ENCODE assay signal across 8 mouse cellular contexts in the genomic region with DNA sequence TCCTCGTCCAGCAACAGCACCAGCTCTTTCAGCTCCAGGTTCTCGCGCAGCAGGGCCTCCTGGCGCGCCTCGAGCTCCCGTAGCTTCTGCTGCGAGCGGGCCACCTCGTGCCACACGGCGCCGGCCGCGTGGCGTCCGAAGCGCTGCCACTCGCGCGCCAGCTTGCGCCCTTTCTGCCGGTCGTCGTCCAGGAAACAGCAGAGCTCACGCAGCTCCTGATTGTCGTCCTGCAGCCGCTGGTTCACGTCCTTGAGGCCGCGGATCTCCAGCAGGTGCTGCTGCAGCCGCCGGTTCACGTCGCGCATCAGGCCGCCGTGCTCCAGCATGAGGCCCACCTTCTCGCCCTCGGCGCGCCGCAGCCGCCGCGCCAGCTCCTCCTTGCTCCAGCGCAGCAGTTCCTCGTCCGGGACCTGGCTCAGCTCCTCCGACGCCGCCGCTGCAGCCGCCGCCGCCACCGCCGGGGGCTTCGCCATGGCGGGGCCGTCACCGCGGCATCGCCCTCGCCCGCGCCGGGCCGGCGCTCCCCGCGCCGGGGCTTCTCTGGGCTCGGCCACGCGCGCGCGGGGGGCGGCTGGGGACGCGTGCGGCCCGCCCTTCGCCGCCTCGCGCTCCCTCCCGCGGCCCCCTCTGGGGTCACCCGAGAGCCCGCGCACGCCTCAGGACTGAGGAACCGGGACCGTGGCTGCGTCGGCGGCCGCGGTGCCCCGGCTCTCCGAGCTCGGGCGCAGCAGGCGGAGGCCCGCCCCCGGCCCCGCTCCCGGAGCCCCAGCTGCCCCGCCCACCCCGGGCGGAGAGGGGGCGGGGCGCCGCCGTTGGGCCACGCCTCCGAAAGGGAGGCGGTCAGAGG. TPM values are rescaled to one million over a fixed set of nuclear protein-coding genes. Genes with fewer than 3 reads are reported as not detected.
DNase-seq lines count a peak whose midpoint lies in the region; ATAC-seq and TF ChIP-seq lines count a peak whose summit lies in the region.

TSS of gene Ccdc85c (minus strand) at position 765 of the 847 bp plus-strand sequence.

- peak within 1 kb of the TSS; percentile 87 for H3K4me3 ChIP-seq in embryonic facial prominence, embryonic 10.5 days
- peak within 1 kb of the TSS; percentile 86 for H3K4me3 ChIP-seq in heart, embryonic 10.5 days
- peak within 1 kb of the TSS; percentile 69 for H3K4me3 ChIP-seq in lung, embryonic 14.5 days (ENCODE audit: low read depth, low read length)

- peaks cover 17% of the 10 kb centered on the region for H3K27me3 ChIP-seq in embryonic facial prominence, embryonic 10.5 days (replicated peaks; ENCODE audit: low read depth, poor library complexity, severe bottlenecking)
- peaks cover 13% of the 10 kb centered on the region for H3K27me3 ChIP-seq in heart, embryonic 10.5 days (ENCODE audit: insufficient read depth, poor library complexity, severe bottlenecking)
- H3K27me3 ChIP-seq in lung, embryonic 14.5 days (ENCODE audit: insufficient read depth, low read length) = peaks cover 5% of the 10 kb centered on the region; the same call in 1 of the 2 replicates

- H3K4me2 ChIP-seq in lung, embryonic 14.5 days = peak within 1 kb of the TSS; percentile 97

- peak within 1 kb of the TSS; percentile 95 for H3K27ac ChIP-seq in embryonic facial prominence, embryonic 10.5 days (replicated peaks)
- H3K27ac ChIP-seq in heart, embryonic 10.5 days = peak within 1 kb of the TSS; percentile 93
- H3K27ac ChIP-seq in lung, embryonic 14.5 days (ENCODE audit: low read depth) = peak within 1 kb of the TSS; percentile 64

- H3K36me3 ChIP-seq in embryonic facial prominence, embryonic 10.5 days (replicated peaks) = peaks cover 17% of the 10 kb centered on the region
- H3K36me3 ChIP-seq in heart, embryonic 10.5 days = no peaks in the 10 kb centered on the region
- H3K36me3 ChIP-seq in lung, embryonic 14.5 days (ENCODE audit: insufficient read depth) = 0 out of 2 replicates have a peak, but pooled peaks cover 1% of the 10 kb centered on the region

- TF ChIP-seq CTCF in lung, embryonic 14.5 days (IDR thresholded peaks at IDR 0.05; ENCODE audit: low read depth) = no peak

- H3K9ac ChIP-seq in lung, embryonic 14.5 days = peak within 1 kb of the TSS; percentile 70

- ATAC-seq in lung, embryonic 14.5 days (ENCODE audit: insufficient read depth) = peak; percentile 1; the same call in 1 of the 2 replicates

- H3K9me3 ChIP-seq in embryonic facial prominence, embryonic 10.5 days = no peaks in the 10 kb centered on the region
- no peaks in the 10 kb centered on the region for H3K9me3 ChIP-seq in heart, embryonic 10.5 days
- no peaks in the 10 kb centered on the region for H3K9me3 ChIP-seq in lung, embryonic 14.5 days (ENCODE audit: low read depth, low read length)

- peaks cover 89% of the 10 kb centered on the region for H3K4me1 ChIP-seq in embryonic facial prominence, embryonic 10.5 days
- peaks cover 88% of the 10 kb centered on the region for H3K4me1 ChIP-seq in heart, embryonic 10.5 days
- peaks cover 29% of the 10 kb centered on the region for H3K4me1 ChIP-seq in lung, embryonic 14.5 days (ENCODE audit: insufficient read depth)

- DNase-seq in heart, adult 11 months = peak; percentile 94
- no peak for DNase-seq in heart, adult 9 months (ENCODE audit: low spot score in 2 of 2)
- peak; percentile 72 to 87 for DNase-seq in adrenal gland, adult (ENCODE audit: inconsistent age in 2 of 2, low spot score in 1 of 2)
- peak; percentile 73 for DNase-seq in embryonic facial prominence, embryonic 10.5 days (ENCODE audit: low spot score)
- DNase-seq in heart, embryonic 10.5 days (ENCODE audit: low spot score) = no peak
- DNase-seq in kidney, postnatal 14 days = peak; percentile 53
- peak; percentile 67 for DNase-seq in lung, embryonic 14.5 days
- peak; percentile 43 for DNase-seq in right cerebral cortex, postnatal 14 days

- WGBS in embryonic facial prominence, embryonic 10.5 days = under 1% methylated on average over 120 of the region's 120 CpGs
- WGBS in heart, embryonic 10.5 days = under 1% methylated on average over 108 of the region's 120 CpGs
- under 1% methylated on average over 93 of the region's 120 CpGs for WGBS in lung, embryonic 14.5 days

RNA-seq across cellular contexts. Expression of gene Ccdc85c, which starts in this region (rescaled TPM):
- 11.4 and 12.1 TPM in 2 replicates for polyA plus RNA-seq in embryonic facial prominence, embryonic 10.5 days (2016; fragmentation: Nextera tagmentation; extraction: Ambion mirVana)
- polyA plus RNA-seq in heart, embryonic 10.5 days (2016; fragmentation: Nextera tagmentation; extraction: Ambion mirVana) = 5.7 and 6.7 TPM in 2 replicates
- 8.3 and 8.6 TPM in 2 replicates for polyA plus RNA-seq in lung, embryonic 14.5 days (2014; fragmentation: Nextera tagmentation; extraction: Ambion mirVana)

Comparison
In these comparisons a context has a peak if more than half of its experiments do, and no peak if none do; other contexts are left out.
1. DNase-seq: peak in heart, adult 11 months (single experiment), adrenal gland, adult (2 of 2), embryonic facial prominence, embryonic 10.5 days (single experiment), kidney, postnatal 14 days (single experiment), lung, embryonic 14.5 days (single experiment) and right cerebral cortex, postnatal 14 days (single experiment); none in heart, adult 9 months (0 of 2) and heart, embryonic 10.5 days (single experiment).
2. Peak in every context shown above with its lines, with median percentiles within 50 percentile points of each other: H3K27ac ChIP-seq and H3K4me3 ChIP-seq.